Mouse (Mus musculus) retina, embryonic 14.5 days (tissue): ENCODE measurements around the gene Pigyl.

Experiments used
- DNase-seq: peaks from one replicate; pipeline ENCODE4 v3.0.0-alpha.2; 2015; ENCODE audit warnings: low spot score

Pigyl gene

DNA sequence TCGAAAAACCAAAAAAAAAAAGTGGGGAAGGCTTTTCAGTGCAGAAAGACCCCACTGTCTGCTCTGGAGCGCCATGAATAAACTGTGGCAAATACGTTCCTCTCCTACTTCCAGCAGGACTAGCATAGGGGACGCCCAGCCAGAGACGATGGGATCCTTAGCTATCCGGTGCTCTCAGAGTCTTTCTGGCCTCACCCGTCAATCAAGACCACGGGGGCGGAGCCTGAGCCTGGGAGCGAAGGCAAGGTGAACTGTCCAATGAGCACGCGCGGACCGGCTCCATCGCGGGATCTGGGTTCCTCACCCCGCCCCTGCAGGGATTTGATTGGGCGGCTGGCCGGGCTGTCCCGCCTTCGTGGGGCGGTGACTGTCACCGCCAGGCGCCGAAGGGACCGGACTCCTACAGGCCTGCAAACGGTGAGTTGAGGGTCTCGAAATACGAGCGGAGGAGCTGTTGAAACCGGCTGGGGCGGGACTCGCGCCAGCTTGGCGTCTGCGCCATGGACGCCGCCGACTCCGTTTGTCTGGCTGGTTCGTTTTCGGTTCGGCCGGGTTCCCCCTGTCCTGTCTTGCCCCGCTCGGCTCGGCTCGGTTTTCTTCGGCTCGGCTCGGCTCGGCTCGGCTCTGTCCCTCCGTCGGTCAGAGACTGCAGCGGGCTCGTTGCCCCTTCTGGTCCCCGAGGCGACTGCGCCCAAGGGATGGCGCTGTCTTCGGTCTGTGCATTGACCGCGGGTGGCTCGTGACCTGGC lies at the start of gene Pigyl:
TSS of gene Pigyl (plus strand) at position 350 of the 749 bp plus-strand sequence.
- peak; percentile 99 for DNase-seq

DNA sequence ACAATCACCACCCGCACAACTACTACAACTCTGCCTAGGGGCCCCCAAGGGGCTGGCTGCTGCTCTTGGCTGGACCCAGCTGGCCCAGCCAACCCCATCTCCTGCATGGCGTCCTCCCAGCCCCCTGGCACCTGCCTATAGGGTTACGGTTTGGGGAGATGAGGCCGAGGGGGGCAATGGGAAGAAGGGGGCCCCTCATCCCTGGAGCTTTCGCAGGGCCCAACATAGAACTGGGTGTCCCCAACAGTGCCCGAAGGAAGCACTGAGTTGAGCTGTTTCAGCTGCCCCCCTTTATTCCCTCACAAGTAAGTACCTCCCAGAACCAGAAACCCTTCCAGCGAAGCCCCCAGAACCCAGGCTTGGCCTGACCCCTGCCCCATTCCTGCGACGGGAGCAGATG lies 48.5 kb upstream of the Pigyl start:
- no peak for DNase-seq

DNA sequence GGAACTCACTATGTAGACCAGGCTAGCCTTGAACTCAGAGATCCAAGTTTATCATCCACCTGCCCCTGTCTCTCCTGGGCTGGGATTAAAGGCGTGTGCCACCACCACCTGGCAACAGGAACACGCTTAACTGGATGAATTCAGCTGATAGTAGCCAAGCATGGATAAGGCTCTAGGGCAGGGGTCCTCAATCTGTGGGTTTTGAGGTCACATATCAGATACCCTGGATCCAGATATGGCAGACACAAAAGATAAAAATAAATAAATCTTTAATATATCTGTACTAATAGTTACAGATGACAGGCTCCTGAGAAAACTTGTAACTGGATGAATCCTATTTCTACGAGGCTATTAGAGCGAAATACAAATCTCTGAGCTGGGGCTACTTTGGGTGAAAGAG lies 41.0 kb upstream of the Pigyl start:
- no peak for DNase-seq

- no peak for DNase-seq
These were observed 40.6 kb upstream of the Pigyl start for GRCm38 (mm10) chr9:22116086-22116485.

- peak; percentile 99 for DNase-seq
These were observed 39.8 kb upstream of the Pigyl start, which contains the start of gene Elof1 for GRCm38 (mm10) chr9:22116740-22117426. Elof1 (minus strand) TSS chr9:22117172.

GRCm38 (mm10) chr9:22117754-22118456 lies 38.7 kb upstream of the Pigyl start:
- DNase-seq = peak; percentile 80

- no peak for DNase-seq
These were observed 37.1 kb upstream of the Pigyl start for GRCm38 (mm10) chr9:22119543-22119942.

DNA sequence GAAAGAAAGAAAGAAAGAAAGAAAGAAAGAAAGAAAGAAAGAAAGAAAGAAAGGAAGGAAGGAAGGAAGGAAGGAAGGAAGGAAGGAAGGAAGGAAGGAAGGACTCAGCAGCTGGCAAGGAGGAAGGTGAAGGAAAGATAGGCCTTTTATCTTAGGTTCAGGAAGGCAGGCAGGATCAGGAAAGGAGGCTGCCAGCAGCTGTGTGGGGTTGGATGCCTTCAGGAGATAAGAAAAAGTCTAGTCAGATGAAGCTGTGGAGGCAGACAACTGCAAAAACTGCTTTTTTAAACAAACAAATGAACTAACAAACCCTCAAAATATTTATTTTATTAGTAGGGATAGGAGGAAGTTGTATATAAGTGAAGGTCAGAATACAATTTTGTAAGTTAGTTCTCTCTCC lies 35.1 kb upstream of the Pigyl start:
- DNase-seq = no peak

DNA sequence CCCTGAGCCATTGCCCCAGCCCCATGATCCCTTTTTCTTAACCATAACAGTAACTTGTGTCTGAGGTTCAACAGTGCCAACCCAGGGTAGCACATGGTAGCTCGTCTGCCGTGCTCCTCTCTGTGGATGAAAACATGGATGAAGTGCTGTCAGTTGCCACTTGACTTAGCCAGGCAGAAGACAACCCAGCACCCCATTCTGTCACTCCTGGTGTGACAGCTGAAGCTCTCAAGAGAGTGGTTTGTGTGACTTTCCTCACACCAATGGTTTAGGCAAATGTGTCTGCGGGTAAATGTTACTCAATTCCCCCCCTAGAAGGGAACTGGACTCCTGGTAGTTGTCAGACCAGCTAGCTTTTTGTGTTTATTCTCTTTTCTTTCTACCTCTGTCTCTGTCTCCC lies 34.6 kb upstream of the Pigyl start:
- no peak for DNase-seq

- DNase-seq = no peak
These were observed 33.5 kb upstream of the Pigyl start for GRCm38 (mm10) chr9:22123069-22123609.

DNA sequence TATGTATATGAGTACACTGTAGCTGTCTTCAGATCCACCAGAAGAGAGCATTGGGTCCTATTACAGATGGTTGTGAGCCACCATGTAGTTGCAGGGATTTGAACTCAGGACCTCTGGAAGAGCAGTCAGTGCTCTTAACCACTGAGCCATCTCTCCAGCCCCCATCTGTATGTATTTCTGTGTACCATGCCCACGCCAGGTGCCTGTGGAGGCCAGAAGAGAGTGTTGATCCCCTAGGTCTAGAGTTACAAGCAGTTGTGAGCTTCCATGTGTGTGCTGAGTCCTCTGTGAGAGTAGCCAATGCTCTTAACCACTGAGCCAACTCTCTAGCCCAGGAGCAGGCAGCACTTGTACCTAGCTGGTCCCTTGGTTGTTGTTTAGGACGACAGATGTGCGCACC lies 32.5 kb upstream of the Pigyl start:
- DNase-seq = no peak

DNA sequence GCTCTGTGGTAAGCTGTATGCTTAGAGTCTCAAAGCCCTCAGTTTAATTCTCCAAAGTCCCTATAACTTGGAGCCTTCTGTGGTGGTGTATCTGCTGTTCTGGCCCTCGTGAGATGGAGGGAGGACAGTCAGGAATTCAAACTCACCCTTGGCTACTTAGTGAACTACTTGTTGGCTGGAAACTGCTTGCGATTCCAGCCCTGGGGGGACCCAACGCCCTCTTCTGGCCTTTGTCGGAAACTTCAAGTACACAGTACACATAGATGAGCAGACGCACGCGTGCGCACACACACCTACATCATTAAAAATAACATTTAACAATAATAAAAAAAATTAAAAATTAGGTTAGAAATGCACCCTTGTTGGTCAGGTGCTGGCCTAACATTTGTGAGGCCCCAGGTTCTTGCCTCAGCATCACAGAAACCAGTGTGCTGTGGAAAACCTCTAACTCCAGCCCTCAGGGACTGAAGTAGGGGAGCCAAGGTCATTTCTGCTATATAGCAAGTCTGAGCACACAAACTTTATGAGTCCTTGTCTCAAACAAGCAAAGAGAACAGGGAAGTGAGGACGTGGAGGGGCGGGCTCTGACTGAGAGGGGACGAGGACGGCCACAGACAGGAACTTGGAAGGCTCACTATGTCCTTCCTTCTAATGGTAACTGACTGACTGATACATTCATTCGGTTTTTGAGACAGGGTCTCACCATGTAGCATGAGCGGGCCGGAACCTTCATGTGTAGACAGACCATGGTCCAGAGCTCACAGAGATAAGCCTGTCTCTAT lies 31.2 kb upstream of the Pigyl start:
- no peak for DNase-seq

DNA sequence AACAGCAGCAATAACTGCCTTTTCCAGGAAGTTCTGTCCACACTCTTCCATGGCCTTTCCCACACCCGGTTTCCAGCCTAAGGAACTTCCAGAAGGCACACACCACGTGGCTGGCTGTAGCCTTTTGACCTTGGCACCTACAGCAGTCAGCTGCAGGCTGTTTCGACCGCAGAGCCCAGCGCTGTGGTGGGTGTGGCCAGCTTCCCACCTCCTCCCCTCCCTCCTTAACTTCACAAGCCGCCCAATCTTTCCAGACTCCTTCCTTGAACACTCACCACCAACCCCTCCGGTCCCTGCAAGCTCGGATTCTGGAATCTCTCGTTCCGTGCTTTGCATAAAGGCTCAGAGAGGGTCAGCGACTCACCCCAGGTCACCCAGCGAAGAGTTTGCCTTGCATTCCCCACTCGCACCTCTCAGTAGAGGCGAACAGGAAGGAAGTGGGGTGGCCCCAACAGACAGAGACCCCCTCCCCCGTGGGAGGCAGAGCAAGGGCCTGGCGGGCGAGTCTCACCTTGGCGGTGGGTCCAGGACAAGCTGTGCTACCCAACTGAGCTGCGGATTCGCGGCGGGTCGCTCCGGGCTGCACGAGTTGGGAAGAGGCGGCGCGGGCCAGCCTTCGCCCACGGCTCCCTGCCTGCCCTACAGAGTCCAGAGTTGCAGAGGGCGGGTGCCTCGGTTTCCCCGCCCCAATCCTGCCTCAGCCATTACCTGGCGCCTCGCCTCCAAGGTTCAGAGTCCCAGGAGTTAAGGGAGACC lies 25.2 kb upstream of the Pigyl start:
- DNase-seq = no peak

DNA sequence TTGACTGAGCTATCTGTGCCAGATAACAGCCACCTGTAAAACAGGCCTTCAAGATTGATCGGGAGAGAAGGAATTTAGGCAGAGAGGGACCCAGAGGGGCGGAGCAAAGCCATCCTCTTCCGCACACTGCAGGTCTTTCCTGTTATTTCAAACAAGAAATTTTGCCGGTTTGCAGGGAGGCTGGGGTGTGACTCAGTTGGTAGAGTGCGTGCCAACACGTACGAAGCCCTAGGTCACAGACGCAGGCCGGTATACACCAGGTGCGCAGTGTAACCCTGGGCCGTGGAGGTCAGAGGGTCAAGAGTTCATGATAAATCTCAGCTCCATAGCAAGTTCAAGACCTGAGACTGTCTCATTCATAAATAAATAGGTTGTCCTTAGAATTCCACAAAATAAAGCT lies 24.4 kb upstream of the Pigyl start:
- no peak for DNase-seq

DNA sequence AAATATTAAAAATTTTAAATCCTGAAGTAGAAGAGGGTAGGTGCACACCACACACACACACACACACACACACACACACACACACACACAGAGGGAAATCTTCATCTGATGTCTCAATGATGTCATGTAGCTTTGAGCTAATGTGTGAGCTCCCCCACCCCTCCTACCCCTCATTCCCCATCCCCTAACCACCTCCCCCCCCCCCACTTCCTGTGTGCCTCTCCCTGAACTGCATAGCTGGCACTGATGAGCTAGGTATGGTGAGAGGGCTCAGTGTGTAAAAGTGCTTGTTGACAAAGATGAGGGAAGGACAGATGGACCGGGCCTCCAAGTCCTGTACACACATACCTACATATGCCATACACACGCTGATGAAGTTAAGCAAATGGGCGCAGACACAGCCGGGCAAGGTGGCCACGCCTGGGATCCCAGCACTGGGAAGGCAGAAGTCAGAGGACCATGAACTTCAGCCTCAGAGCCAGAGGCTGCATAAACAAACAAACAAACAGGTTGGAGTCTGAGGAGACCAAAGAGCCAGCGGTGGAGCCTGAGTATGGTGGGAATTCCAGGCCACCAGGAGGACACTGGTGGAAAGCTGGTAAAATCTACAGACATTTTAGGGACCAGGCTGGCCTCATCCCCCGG lies 22.3 kb upstream of the Pigyl start:
- DNase-seq = no peak

GRCm38 (mm10) chr9:22134988-22135643 lies 21.5 kb upstream of the Pigyl start:
- DNase-seq = no peak

DNA sequence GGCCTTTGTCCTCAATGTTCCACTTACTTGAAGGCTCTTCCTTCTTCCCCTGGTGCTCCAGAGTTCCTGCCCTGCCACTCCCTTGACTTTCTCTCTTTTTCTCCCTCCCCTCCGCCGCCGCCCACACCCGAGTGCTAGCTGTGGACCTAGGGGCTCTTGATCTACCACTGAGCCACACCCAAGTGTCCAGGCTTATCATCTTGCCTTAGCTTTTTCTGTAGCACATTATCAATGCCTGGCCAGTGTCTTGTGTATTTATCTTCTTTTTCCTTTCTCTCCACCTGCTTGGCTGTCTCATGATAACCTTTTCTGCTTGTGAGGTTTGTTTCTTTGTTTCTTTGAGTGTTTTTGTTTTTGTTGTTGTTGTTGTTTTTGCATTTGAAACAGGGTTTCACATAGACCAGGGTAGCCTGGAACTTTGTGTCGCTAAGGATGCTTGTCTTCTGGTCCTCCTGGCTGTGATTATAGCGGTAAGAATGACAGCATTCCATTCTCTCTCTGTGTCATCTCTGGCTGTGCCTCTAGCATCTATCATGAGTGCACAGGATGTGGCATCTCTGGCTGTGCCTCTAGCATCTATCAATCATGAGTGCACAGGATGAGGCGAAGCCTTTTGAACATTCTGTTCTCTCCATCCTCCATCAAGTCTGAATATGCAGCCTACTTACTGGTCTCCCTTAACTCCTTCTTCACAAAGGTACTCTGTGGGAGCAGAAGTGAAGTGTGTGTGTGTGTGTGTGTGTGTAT lies 20.8 kb upstream of the Pigyl start, which contains the start of gene Acp5:
TSS of gene Acp5 (minus strand) at position 68 of the 747 bp plus-strand sequence.
- no peak for DNase-seq

- peak; percentile 45 for DNase-seq
These were observed 19.7 kb upstream of the Pigyl start for GRCm38 (mm10) chr9:22136765-22137547.
